Mouse (Mus musculus): ENCODE measurements around the gene Skp2. TPM values are rescaled to one million over a fixed set of nuclear protein-coding genes. Genes with fewer than 3 reads are reported as not detected.

The Skp2 gene
- polyA plus RNA-seq, 1 experiment from 2014 or later: 113 TPM

GRCm38 (mm10) chr15:9132693-9133443 is 22.4 kb downstream of the Skp2 start:
- H3K9ac ChIP-seq: no peak overlapping the region
- peaks cover 73% of the 10 kb centered on the region for H3K36me3 ChIP-seq (replicated peaks)
- 89% methylated on average over 13 of the region's 13 CpGs for WGBS
- H3K27me3 ChIP-seq: no peaks in the 10 kb centered on the region
- peaks cover 5% of the 10 kb centered on the region; the same call in 1 of the 2 replicates for H3K4me1 ChIP-seq
- H3K4me2 ChIP-seq: no peak overlapping the region
- ATAC-seq (ENCODE audit: low FRiP score): no peak
- no peaks in the 10 kb centered on the region for H3K9me3 ChIP-seq
- no peak overlapping the region for H3K27ac ChIP-seq
- H3K4me3 ChIP-seq (replicated peaks): no peak overlapping the region

GRCm38 (mm10) chr15:9131499-9131888 is 23.7 kb downstream of the Skp2 start:
- H3K9ac ChIP-seq: no peak overlapping the region
- H3K4me1 ChIP-seq: peaks cover 5% of the 10 kb centered on the region; the same call in 1 of the 2 replicates
- no peaks in the 10 kb centered on the region for H3K27me3 ChIP-seq
- no peak for ATAC-seq (ENCODE audit: low FRiP score)
- 92% methylated on average over 4 of the region's 4 CpGs for WGBS
- no peak overlapping the region for H3K4me2 ChIP-seq
- no peak overlapping the region for H3K27ac ChIP-seq
- H3K9me3 ChIP-seq: no peaks in the 10 kb centered on the region
- no peak overlapping the region for H3K4me3 ChIP-seq (replicated peaks)
- peaks cover 70% of the 10 kb centered on the region for H3K36me3 ChIP-seq (replicated peaks)

- Histone ChIP-seq H3K27me3 (no peaks in the 10 kb centered on the region), H3K9ac (no peak overlapping the region), H3K9me3 (no peaks in the 10 kb centered on the region), H3K4me1 (peaks cover 5% of the 10 kb centered on the region; the same call in 1 of the 2 replicates), H3K4me3 (replicated peaks) (no peak overlapping the region), H3K36me3 (replicated peaks) (peaks cover 69% of the 10 kb centered on the region), H3K27ac (no peak overlapping the region), H3K4me2 (no peak overlapping the region)
- WGBS: 83% methylated on average over 9 of the region's 9 CpGs
- no peak for ATAC-seq (ENCODE audit: low FRiP score)
Measured at GRCm38 (mm10) chr15:9130772-9131498, 24.3 kb downstream of the Skp2 start.

- WGBS: 91% methylated on average over 7 of the region's 7 CpGs
- no peaks in the 10 kb centered on the region for H3K27me3 ChIP-seq
- H3K4me1 ChIP-seq: no peaks in the 10 kb centered on the region
- H3K36me3 ChIP-seq (replicated peaks): peaks cover 81% of the 10 kb centered on the region
- H3K4me3 ChIP-seq (replicated peaks): no peak overlapping the region
- no peaks in the 10 kb centered on the region for H3K9me3 ChIP-seq
- ATAC-seq (ENCODE audit: low FRiP score): no peak
- no peak overlapping the region for H3K27ac ChIP-seq
- H3K9ac ChIP-seq: no peak overlapping the region
- no peak overlapping the region for H3K4me2 ChIP-seq
Measured at GRCm38 (mm10) chr15:9127051-9127791, 28.0 kb downstream of the Skp2 start.

GRCm38 (mm10) chr15:9124856-9125255 is 30.4 kb downstream of the Skp2 start:
- peaks cover 83% of the 10 kb centered on the region for H3K36me3 ChIP-seq (replicated peaks)
- H3K27ac ChIP-seq: no peak overlapping the region
- no peaks in the 10 kb centered on the region for H3K9me3 ChIP-seq
- H3K4me1 ChIP-seq: no peaks in the 10 kb centered on the region
- H3K4me2 ChIP-seq: no peak overlapping the region
- no peak overlapping the region for H3K4me3 ChIP-seq (replicated peaks)
- H3K9ac ChIP-seq: no peak overlapping the region
- no peaks in the 10 kb centered on the region for H3K27me3 ChIP-seq
- ATAC-seq (ENCODE audit: low FRiP score): no peak
- 94% methylated on average over 21 of the region's 21 CpGs for WGBS

GRCm38 (mm10) chr15:9122989-9123388 is 32.2 kb downstream of the Skp2 start:
- Histone ChIP-seq H3K27ac (no peak overlapping the region), H3K4me2 (no peak overlapping the region), H3K4me1 (no peaks in the 10 kb centered on the region), H3K36me3 (replicated peaks) (peaks cover 81% of the 10 kb centered on the region), H3K9me3 (no peaks in the 10 kb centered on the region), H3K27me3 (no peaks in the 10 kb centered on the region), H3K4me3 (replicated peaks) (no peak overlapping the region), H3K9ac (no peak overlapping the region)
- no peak for ATAC-seq (ENCODE audit: low FRiP score)
- 94% methylated on average over 4 of the region's 4 CpGs for WGBS

- Histone ChIP-seq H3K4me2 (no peak overlapping the region), H3K27ac (no peak overlapping the region), H3K36me3 (replicated peaks) (peaks cover 86% of the 10 kb centered on the region), H3K4me1 (no peaks in the 10 kb centered on the region), H3K9me3 (no peaks in the 10 kb centered on the region), H3K27me3 (no peaks in the 10 kb centered on the region), H3K4me3 (replicated peaks) (no peak overlapping the region), H3K9ac (no peak overlapping the region)
- ATAC-seq (ENCODE audit: low FRiP score): peak; percentile 67; the same call in 1 of the 2 replicates
- WGBS: 93% methylated on average over 2 of the region's 2 CpGs
Measured at GRCm38 (mm10) chr15:9120081-9120480, 35.1 kb downstream of the Skp2 start.

GRCm38 (mm10) chr15:9118852-9119251 is 36.4 kb downstream of the Skp2 start:
- ATAC-seq (ENCODE audit: low FRiP score): 0 out of 2 replicates have a peak, but pooled peaks have one; percentile 19
- Histone ChIP-seq H3K4me1 (no peaks in the 10 kb centered on the region), H3K4me2 (no peak overlapping the region), H3K27me3 (no peaks in the 10 kb centered on the region), H3K9ac (no peak overlapping the region), H3K9me3 (no peaks in the 10 kb centered on the region), H3K4me3 (replicated peaks) (no peak overlapping the region), H3K27ac (no peak overlapping the region), H3K36me3 (replicated peaks) (peaks cover 86% of the 10 kb centered on the region)
- 89% methylated on average over 4 of the region's 4 CpGs for WGBS

GRCm38 (mm10) chr15:9114599-9114998 is 40.6 kb downstream of the Skp2 start:
- WGBS: 81% methylated on average over 5 of the region's 5 CpGs
- Histone ChIP-seq H3K27ac (no peak overlapping the region), H3K36me3 (replicated peaks) (peaks cover 72% of the 10 kb centered on the region), H3K4me3 (replicated peaks) (no peak overlapping the region), H3K9ac (no peak overlapping the region), H3K27me3 (no peaks in the 10 kb centered on the region), H3K4me2 (no peak overlapping the region), H3K9me3 (no peaks in the 10 kb centered on the region), H3K4me1 (no peaks in the 10 kb centered on the region)
- no peak for ATAC-seq (ENCODE audit: low FRiP score)

- Histone ChIP-seq H3K27ac (no peak overlapping the region), H3K4me1 (no peaks in the 10 kb centered on the region), H3K9ac (no peak overlapping the region), H3K9me3 (no peaks in the 10 kb centered on the region), H3K4me2 (no peak overlapping the region), H3K36me3 (replicated peaks) (peaks cover 67% of the 10 kb centered on the region), H3K27me3 (no peaks in the 10 kb centered on the region), H3K4me3 (replicated peaks) (no peak overlapping the region)
- 91% methylated on average over 4 of the region's 4 CpGs for WGBS
- no peak for ATAC-seq (ENCODE audit: low FRiP score)
Measured at GRCm38 (mm10) chr15:9114131-9114530, 41.1 kb downstream of the Skp2 start.

- Histone ChIP-seq H3K9ac (no peak overlapping the region), H3K4me2 (no peak overlapping the region), H3K27ac (no peak overlapping the region), H3K27me3 (no peaks in the 10 kb centered on the region), H3K4me1 (no peaks in the 10 kb centered on the region), H3K4me3 (replicated peaks) (no peak overlapping the region), H3K36me3 (replicated peaks) (peaks cover 62% of the 10 kb centered on the region), H3K9me3 (no peaks in the 10 kb centered on the region)
- no peak for ATAC-seq (ENCODE audit: low FRiP score)
- 90% methylated on average over 9 of the region's 9 CpGs for WGBS
Measured at GRCm38 (mm10) chr15:9113556-9113955, 41.7 kb downstream of the Skp2 start.

- Histone ChIP-seq H3K36me3 (replicated peaks) (peaks cover 61% of the 10 kb centered on the region), H3K9me3 (no peaks in the 10 kb centered on the region), H3K9ac (no peak overlapping the region), H3K4me2 (no peak overlapping the region), H3K27me3 (no peaks in the 10 kb centered on the region), H3K4me1 (no peaks in the 10 kb centered on the region), H3K27ac (no peak overlapping the region), H3K4me3 (replicated peaks) (no peak overlapping the region)
- WGBS: 82% methylated on average over 3 of the region's 3 CpGs
- ATAC-seq (ENCODE audit: low FRiP score): no peak
Measured at GRCm38 (mm10) chr15:9111648-9112047, 43.6 kb downstream of the Skp2 start.

Measured in forebrain, embryonic 12.5 days (tissue).